Mouse (Mus musculus): ENCODE data around the gene Fhl1. TPM values are rescaled to one million over a fixed set of nuclear protein-coding genes. Genes with fewer than 3 reads are reported as not detected.
A peak's percentile ranks its signal among the peaks of the same experiment; 100 is the strongest.

The Fhl1 gene
- total RNA-seq, 2 experiments from 2014 or later = 727 to 1,109 TPM

DNA sequence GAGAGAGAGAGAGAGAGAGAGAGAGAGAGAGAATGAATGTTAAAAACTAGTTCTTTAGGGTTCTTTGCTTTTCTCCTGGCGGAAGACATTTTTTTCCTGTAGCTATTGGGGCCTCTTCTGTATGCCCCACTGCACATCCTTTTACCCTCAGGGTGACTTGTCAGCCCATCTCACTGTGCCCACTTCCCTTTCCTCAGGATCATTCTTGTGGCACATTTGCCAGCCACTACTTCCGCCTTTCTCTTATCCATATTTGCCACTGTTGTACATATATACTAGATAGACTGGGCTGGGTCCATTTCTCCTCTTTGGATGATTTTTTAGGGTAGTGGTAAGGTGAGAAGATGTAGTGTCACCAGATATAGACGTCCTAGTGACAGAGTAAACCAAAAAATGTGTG, 9.8 kb downstream of the Fhl1 start:
- intact Hi-C loops (cut with DNase I) = no loop called here
- DNase-seq = no peak

- intact Hi-C loops (cut with DNase I) = loop anchor here (5.0 kb wide), 1 partner anchor 86 kb away; no protein-coding TSS in a partner anchor
- no peak for DNase-seq
These were observed 19.9 kb downstream of the Fhl1 start for GRCm38 (mm10) chrX:56751536-56751935.

DNA sequence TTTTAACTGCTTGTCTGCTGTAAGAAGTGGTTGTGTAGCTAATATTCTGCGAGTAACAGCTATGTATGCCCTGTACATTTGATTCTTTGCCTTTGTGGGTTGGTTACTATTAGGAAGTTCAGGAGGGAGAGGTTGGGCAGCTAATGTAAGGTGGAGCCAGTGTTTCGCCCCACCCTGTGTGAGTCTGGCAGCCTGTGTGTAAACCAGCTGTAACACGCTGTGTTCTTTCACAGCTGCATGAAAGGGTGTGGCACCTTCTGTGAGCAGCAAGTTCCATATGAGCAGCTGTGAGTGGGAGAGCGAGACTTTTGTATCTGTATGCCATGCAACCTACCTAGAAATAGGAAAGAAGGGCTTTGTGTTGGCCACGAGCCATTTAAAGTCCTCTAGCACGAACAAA, 20.6 kb downstream of the Fhl1 start:
- intact Hi-C loops (cut with DNase I) = loop anchor here (2.0 to 5.0 kb wide), 2 partner anchors 85 to 103 kb away; no protein-coding TSS in a partner anchor
- DNase-seq = peak in 1 of 2 experiments; percentile 19

DNA sequence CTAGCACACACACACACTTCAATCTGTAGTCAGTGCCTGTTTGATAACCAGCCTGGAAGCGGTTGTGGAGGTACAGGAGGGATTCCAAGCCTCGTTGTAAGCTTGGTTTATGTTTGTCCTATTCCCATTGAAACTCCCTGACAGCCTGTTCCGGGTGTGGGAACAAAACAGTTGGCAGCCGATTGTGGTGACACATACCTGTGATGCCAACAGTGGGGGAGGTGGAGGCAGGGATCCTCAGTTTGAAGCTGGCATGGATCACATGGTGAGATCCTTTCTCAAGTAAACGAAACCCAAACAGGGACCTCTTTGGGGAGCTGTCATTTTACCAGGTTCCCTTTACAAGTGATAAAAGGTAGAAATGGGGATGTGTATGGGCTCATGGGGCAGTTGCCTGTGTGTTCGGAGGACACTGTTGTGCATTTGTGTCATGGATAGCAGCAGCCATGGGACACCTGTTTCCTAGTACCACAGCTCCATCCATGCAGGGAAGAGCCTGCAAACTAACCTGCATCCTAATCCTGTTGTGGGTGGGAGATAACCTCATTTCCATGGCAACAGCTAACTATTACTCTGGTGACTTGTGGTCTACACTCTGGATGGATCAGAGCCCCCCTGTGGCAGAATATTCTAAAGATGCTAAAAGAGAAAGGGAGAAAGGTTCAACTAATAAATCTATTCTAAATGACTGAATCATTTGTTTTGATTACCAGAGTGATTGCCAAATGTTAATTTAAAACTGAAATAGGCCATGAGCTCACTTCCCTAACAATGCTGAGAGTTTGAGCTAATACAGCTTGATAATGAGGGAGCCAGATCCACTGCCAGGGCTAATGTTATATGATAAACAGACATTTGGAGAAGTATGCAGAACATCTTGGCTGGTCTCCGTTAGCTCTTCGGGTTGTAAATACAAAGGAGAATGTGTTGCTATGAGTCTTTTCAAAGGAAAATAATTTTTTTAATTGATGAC, 22.0 kb downstream of the Fhl1 start:
- no peak for DNase-seq
- intact Hi-C loops (cut with DNase I) = loop anchor here (2.0 to 5.0 kb wide), 3 partner anchors 37 to 105 kb away; no protein-coding TSS in a partner anchor

DNA sequence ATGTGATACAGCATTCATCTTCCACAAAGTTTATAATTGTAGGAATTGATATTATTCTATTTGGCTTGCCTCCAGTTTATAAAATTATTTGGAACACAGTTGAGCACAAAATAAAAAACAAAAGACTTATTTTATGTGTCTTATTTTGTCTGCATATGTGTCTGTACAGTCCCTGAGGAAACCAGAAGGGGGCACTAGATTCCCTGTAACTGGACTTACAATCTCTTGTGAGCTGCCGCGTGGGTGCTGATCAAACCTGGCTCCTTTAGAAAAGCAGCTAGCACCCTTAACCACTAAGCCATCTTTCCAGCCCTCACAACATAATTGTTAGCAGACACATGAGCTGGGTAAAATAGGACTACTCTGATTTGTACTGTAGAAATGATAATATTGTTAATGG, 24.1 kb downstream of the Fhl1 start:
- intact Hi-C loops (cut with DNase I) = loop anchor here (2.0 kb wide), 1 partner anchor 35 kb away; no protein-coding TSS in a partner anchor
- DNase-seq = peak in 1 of 2 experiments; percentile 19

DNA sequence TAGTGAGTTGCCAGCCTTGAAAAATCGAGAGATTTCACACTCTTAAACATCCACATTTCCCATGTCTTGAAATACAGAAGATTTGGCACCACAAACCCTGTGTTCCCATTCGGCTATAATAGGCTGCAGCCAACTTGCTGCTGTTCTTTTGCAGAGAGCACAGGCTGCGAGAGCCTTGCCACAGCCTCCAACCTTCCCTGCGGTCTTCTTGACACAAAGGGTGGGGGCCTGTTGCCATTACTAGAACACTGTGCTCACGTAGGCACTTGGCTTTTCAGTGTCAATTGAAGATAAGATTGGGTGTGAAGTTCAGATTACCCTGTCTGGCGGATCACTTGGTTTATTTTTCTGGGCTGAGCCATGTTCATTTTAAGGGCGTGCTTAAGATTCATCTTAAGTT, 24.8 kb downstream of the Fhl1 start:
- DNase-seq = no peak
- intact Hi-C loops (cut with DNase I) = no loop called here

DNA sequence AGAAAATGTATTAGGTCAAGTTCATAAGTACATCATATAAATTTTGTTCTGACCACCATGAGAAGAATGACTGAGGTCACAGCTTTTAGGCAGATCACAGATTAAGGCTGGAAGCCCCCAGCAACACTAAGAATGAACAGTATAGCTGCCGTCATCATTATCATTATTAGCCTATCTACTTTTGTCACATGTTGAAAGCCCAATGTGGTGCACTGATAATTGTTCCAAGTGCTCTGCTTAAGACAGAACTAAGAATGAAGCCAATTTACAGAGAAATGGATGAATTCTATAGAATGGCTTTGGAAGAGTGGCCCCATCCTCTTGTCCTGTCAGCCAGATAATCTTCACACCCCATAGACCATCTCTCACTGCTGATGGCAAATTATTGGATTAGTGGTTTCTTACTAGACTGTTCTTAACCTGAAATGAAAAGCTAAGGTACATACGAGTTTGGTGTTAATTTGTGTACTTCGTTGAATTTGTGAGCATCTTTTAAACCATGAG, 28.7 kb downstream of the Fhl1 start:
- intact Hi-C loops (cut with DNase I) = no loop called here
- DNase-seq = no peak

- intact Hi-C loops (cut with DNase I) = no loop called here
- DNase-seq = no peak
These were observed 38.3 kb downstream of the Fhl1 start for GRCm38 (mm10) chrX:56769838-56770237.

DNA sequence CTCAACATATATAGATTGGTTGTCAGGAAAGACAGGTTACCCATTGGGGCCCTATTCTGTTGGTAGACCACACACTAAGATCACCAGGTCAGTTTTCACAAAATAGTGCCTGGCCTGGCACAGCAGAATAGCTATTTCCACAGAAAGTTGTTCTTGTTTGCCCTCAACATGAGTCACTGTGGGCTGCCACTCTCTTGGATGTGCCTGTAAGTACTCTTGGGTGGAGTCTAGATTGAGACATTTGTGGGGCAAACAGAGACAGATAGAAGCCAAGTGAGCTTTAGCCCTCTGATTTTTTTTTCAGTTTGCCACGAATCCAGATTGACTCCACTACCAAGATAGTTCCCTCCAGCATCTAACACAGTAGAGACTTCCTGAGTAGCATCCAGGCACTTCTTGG, 40.2 kb downstream of the Fhl1 start:
- DNase-seq = no peak
- intact Hi-C loops (cut with DNase I) = no loop called here

GRCm38 (mm10) chrX:56773329-56773728, 41.7 kb downstream of the Fhl1 start:
- intact Hi-C loops (cut with DNase I) = no loop called here

DNA sequence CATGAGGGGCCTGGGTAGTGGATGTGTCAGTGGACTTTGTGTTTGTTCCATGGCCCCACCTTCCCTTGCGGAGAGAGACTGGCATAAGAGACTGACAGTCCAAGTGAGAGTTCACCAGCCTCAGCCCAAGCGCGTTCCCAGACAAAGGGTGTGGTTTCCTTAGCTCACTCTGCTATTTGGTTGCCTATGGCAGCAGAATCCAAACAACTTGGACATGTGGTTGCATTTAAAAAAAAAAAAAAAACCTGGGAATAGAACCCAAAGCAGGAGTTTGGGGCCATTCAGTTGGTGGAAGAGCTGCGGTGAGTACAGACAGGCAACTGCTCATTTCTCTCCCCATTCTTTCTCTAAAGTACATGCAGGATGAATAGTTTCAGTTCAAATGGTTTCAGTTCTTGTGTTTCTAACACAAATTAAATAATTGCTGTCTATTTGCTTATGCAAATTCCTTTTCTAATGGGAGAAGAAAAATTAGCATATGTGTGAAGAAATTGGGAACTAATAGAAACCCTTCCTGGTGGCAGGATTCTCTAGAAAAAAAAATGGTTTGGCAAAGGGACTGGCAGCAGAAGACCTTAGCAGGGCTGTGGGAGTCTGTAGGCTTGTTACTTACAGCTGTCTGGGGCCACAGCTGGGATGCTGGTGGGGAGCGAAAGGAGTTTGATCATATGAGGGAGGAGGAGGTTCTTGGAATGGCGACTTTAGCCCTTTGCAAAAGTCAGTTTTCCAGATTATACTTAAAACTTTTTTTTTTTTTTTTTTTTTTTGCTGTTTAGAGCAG, 54.9 kb downstream of the Fhl1 start:
- peak; percentile 15 to 25 for DNase-seq
- intact Hi-C loops (cut with DNase I) = no loop called here

More at GRCm38 (mm10) chrX:56773329-56773728, 41.7 kb downstream of the Fhl1 start:
- no peak for DNase-seq

DNA sequence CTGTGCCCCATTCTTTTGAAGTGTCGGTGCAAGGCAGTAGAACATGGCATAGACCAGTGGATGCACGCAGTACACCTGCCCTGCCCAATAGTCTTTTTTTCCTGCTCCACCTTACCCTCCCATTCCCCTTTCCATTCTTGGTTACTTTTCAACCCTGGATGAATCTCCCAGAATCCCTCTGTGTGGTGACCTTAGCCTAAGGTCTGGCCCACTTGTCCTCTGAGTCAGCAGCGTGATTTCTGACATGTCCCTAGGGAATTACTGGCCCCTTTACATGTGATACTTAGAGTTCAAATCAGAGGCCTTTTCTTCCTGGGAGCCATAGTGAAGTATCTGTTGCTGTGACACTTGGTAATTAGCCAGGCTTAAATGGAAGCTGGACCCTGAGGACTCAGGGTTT, 55.9 kb downstream of the Fhl1 start:
- intact Hi-C loops (cut with DNase I) = no loop called here
- no peak for DNase-seq

DNA sequence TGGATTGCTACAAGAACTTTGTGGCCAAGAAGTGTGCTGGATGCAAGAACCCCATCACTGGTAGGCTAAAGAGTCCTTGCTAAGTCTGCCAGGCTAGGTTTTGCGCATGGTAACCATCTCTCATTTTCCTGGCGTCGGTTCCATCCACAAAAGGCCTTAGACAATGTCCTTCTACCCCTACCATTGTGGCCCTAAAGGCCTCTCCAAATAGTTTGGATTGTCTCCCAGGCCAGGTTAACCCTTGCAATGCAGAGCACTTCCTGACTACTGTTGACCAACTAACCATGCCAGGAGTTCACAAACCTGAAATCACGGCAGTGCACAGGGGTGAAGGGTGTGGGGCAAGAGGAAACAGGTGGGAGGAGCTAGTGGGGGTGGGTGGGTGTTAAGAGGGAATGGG, 59.0 kb downstream of the Fhl1 start:
- DNase-seq = no peak
- intact Hi-C loops (cut with DNase I) = loop anchor here (2.0 kb wide), 2 partner anchors 36 to 140 kb away; no protein-coding TSS in a partner anchor

DNA sequence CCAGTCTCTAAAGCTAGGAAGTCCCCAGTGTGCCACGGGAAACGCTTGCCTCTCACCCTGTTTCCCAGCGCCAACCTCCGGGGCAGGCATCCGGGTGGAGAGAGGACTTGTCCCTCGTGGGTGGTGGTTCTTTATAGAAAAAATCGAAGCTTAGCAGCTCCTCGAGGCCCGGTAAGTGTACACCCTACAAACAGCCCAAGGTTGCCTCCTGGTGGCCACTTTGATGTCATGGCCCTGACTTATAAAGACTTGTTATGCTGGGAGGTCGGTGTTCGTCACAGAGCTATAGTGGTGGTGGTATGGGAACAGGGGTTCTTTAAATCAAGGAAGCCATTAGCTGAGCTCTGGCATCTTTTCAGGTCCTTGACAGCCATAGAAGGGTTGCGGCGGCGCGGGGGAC, 59.7 kb downstream of the Fhl1 start:
- DNase-seq = peak; percentile 28 to 50

DNA sequence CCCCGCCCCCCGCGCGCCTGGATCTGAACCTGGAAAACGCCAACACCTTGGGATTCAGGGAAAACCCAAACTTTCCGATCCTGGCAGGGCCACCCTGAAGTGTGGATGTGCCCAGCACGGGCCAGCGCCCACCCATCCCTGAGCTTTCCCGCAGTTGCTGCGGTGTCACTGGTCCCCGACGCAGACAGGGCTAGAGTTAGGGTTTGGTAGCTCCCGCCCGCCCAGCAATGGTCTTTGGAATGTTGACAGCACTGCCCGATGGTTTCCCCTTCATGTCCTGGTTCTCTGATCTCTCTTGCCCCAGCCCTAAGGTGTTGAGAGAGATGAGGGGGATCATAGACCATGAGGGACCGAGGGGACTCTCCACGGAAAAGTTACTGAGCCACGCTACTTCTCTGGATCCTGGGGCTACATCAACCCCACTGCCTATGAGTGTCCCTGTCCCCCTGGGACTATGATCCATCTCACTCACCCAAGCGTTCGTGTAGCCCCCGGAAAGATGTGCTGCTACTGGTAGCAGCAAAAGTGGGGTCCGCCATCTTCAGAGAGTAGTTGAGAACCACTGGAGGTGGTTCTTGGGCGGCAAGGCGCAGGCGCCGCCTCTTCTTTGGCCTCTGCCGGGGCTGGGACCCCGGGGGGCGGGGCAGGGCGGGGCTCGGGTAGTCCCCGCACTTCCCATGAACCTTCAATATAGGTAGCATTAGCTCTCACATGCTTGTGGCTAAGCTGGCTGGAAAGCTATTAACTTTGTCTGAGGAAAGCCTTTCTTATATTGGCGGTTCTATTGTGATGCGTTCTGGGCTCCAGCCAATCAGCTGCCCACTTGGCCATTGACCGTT, 90.4 kb downstream of the Fhl1 start, which contains the start of gene Map7d3:
Map7d3 (minus strand) TSS at position 562 of the 839 bp plus-strand sequence.
- DNase-seq = no peak
- intact Hi-C loops (cut with DNase I) = no loop called here

More for the DNA sequence above, 59.7 kb downstream of the Fhl1 start:
- intact Hi-C loops (cut with DNase I) = loop anchor here (2.0 kb wide), 2 partner anchors 36 to 140 kb away; no protein-coding TSS in a partner anchor

GRCm38 (mm10) chrX:56827492-56827891, 95.9 kb downstream of the Fhl1 start:
- intact Hi-C loops (cut with DNase I) = no loop called here
- DNase-seq = no peak

DNA sequence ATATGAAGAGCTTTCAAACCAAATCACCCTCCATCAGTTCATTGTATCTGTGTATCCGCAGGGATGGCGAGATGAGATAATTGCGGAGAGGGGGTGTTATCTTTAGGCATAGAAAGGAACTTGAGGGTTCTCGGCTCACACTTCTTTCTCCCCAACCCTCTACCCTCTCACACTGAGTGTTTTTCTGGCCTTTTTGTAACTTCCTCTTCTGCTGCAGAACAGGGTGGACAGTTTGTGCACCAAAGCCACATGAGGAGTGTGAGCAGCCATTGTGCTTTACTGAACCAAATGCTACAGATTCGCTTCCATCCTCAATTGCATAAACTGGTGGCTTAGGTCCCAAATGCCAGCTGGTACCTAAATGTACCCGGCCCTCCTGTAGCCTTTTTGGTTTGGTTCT, 104.3 kb downstream of the Fhl1 start:
- intact Hi-C loops (cut with DNase I) = loop anchor here (5.0 kb wide), 2 partner anchors 84 to 189 kb away; no protein-coding TSS in a partner anchor
- no peak for DNase-seq

DNA sequence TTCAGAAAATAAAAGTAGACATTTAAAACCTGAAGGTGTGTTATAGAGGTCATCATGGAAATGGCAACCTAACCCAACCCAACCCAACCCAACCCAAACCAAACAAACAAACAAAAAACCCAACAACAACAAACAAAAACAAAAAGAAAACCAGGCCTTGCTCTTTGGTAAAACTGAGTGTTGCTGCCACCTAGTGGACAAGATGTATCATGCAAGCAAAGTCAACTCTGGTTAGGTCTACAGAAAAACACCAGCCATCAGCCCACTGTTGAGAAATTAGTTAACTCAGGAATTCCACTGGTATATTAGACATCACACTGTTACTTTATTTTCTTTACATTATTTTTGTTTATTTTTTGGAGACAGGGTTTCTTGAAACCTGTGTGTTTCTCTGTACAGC, 107.8 kb downstream of the Fhl1 start:
- DNase-seq = no peak
- intact Hi-C loops (cut with DNase I) = loop anchor here (2.0 to 5.0 kb wide), 3 partner anchors 87 to 267 kb away; no protein-coding TSS in a partner anchor

- no peak for DNase-seq
- intact Hi-C loops (cut with DNase I) = no loop called here
These were observed 109.7 kb downstream of the Fhl1 start for GRCm38 (mm10) chrX:56841255-56841654.
